Mouse (Mus musculus) hindbrain, embryonic 16.5 days (tissue): ENCODE data around the gene Kank3. TPM values are rescaled to one million over a fixed set of nuclear protein-coding genes. Genes with fewer than 3 reads are reported as not detected.
A peak's percentile ranks its signal among the peaks of the same experiment; 100 is the strongest.

Experiments used
- ATAC-seq: fragments of 200-750 bp; cut with Nextera tagmentation; 2 replicates; pipeline ENCODE4 v1.8.0; 2017; ENCODE audit warnings: moderate TSS enrichment, moderate library complexity
- H3K27ac ChIP-seq: fragments of 300-500 bp; sonication (generic); 2 replicates; pipeline ENCODE4 v1.5.1; 2014; ENCODE audit warnings: low read depth, mild to moderate bottlenecking, control low read depth, low read length, moderate library complexity
- H3K27me3 ChIP-seq: fragments of 300-500 bp; sonication (generic); replicated peaks from 2 replicates; pipeline ENCODE4 v1.6.1; 2014; ENCODE audit warnings: low read length; ENCODE audit not compliant: control insufficient read depth, insufficient read depth
- H3K36me3 ChIP-seq: fragments of 300-500 bp; sonication (generic); 2 replicates; pipeline ENCODE4 v1.6.1; 2014; ENCODE audit warnings: mild to moderate bottlenecking, low read length, moderate library complexity, mixed read lengths; ENCODE audit not compliant: control insufficient read depth, insufficient read depth
- H3K4me1 ChIP-seq: fragments of 300-500 bp; sonication (generic); 2 replicates; pipeline ENCODE4 v1.6.1; 2014; ENCODE audit warnings: low read depth, low read length; ENCODE audit not compliant: control insufficient read depth, insufficient read depth
- H3K4me2 ChIP-seq: fragments of 300-500 bp; sonication (generic); 2 replicates; pipeline ENCODE4 v1.6.1; 2014; ENCODE audit warnings: mild to moderate bottlenecking, low read length, control low read depth, moderate library complexity
- H3K4me3 ChIP-seq: fragments of 300-500 bp; sonication (generic); 2 replicates; pipeline ENCODE4 v1.5.1; 2014; ENCODE audit warnings: mild to moderate bottlenecking, low read length, control low read depth, moderate library complexity
- H3K9ac ChIP-seq: fragments of 300-500 bp; sonication (generic); 2 replicates; pipeline ENCODE4 v1.6.1; 2014; ENCODE audit warnings: low read depth, mild to moderate bottlenecking, control low read depth, low read length, moderate library complexity
- H3K9me3 ChIP-seq: fragments of 300-500 bp; sonication (generic); 2 replicates; pipeline ENCODE4 v1.6.1; 2014; ENCODE audit warnings: mild to moderate bottlenecking, low read length, moderate library complexity; ENCODE audit not compliant: control insufficient read depth
- WGBS: fragments of 180-500 bp; shearing (Covaris S2); extraction: QIAGEN DNeasy Blood & Tissue Kit; methylation state at CpG from one replicate; pipeline ENCODE4 v1.1.7; 2014; 5-methylcytosine and 5-hydroxymethylcytosine counted together
- polyA plus RNA-seq: library from polyadenylated mRNA; unstranded; fragments of >200 nt; fragmentation: Nextera tagmentation; extraction: Ambion mirVana; gene quantifications from 2 replicates; pipeline ENCODE4 v1.2.1, GENCODE M21; 2015

Gene Kank3
- polyA plus RNA-seq, 1 experiment from 2014 or later: 46.6 TPM

DNA sequence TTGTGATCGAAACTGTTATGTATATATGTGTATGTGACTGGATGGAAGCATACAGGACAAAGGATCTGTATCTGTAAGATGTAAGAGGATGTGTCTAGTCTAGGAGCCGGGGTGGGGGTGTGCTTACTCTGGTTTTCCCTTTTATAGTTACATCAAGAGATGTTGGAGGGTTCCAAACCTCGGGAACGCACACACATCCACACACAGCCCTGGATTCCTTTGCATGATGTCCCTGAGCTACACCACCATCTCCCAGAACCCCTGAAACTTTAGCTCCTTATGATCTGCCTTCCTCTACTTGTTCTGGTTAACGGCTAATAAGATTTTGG is 30.4 kb upstream of the Kank3 start:
- Histone ChIP-seq H3K36me3 (no peaks in the 10 kb centered on the region), H3K9me3 (no peaks in the 10 kb centered on the region), H3K4me1 (peaks cover 16% of the 10 kb centered on the region), H3K4me3 (no peak overlapping the region), H3K27me3 (no peaks in the 10 kb centered on the region), H3K9ac (no peak overlapping the region), H3K27ac (peak overlapping the region; percentile 14), H3K4me2 (peak overlapping the region; percentile 41)
- WGBS: 88% methylated on average over 5 of the region's 5 CpGs
- ATAC-seq: no peak

DNA sequence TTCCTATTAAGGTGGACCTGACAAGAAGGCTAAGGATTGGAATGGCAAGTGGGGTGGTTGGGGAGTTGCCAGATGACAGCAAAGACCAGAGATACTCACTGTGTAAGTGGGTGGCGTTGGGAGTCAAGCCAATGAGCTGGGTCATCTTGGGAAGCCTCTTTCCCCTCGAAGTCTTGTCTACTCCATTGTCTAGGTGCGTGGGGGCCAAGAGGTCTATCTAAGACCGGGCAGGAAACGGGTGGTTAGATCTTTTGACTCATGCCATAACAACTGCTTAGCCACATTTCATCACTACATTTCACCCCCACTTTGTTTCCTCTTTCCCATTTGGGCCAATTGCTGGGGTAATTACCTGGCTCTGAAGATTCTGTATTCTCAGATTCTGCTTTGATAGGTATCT is 29.9 kb upstream of the Kank3 start:
- Histone ChIP-seq H3K4me3 (peak overlapping the region; percentile 45), H3K27ac (peak overlapping the region; percentile 18), H3K9ac (no peak overlapping the region), H3K4me2 (peak overlapping the region; percentile 76), H3K27me3 (no peaks in the 10 kb centered on the region), H3K36me3 (no peaks in the 10 kb centered on the region), H3K9me3 (no peaks in the 10 kb centered on the region), H3K4me1 (peaks cover 16% of the 10 kb centered on the region)
- 80% methylated on average over 5 of the region's 5 CpGs for WGBS
- ATAC-seq: no peak

DNA sequence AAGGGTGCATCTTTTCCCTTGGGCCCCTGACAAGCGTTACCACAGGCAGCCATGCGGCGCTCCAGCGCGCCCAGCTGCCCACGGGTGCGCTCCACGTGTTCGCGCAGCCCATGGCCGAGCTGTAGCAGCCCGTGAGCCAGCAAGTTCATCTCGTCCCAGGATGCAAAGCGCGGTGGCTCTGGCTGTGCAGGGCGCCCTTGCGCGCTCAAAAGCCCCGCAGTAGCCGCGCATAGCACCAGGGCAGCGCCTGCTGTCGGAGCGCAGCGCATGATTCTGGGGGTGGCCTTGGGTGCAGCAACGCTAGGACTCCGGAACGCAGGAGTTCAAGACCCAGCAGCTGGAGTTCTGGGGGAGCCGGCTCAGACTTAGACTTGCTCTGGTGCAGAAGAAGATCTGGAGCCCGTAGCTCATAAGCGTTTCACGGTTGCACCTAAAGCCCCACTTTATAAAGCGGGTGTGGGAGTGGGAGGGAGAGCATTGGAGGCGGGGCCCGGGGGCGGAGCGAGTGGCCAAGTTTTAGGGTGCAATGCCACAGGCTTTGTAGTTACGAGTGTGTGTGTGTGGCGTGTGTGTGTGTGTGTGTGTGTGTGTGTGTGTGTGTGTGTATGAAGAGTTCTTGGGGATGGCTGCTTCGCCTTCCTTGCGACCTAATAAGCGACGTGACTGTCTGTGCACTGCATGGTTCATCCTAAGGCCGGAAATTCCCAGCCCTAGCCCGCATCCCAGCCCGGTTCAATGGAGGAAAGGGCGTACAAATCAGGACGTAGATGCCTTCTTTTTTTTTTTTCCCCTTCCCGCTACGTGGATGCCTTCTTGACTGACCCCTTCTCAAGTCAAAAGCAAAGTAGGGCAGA is 29.0 kb upstream of the Kank3 start, which contains the start of gene Angptl4:
Gene Angptl4 (minus strand): TSS at position 707 of the 854 bp plus-strand sequence.
- peak within 1 kb of the TSS; percentile 76 for H3K4me2 ChIP-seq
- H3K27ac ChIP-seq: peak within 1 kb of the TSS; percentile 52
- no peaks in the 10 kb centered on the region for H3K9me3 ChIP-seq
- H3K9ac ChIP-seq: peak within 1 kb of the TSS; percentile 61
- 1% methylated on average over 47 of the region's 50 CpGs for WGBS
- no peaks in the 10 kb centered on the region for H3K36me3 ChIP-seq
- peak; percentile 87 for ATAC-seq
- peaks cover 16% of the 10 kb centered on the region for H3K4me1 ChIP-seq
- peak within 1 kb of the TSS; percentile 45 for H3K4me3 ChIP-seq
- no peaks in the 10 kb centered on the region for H3K27me3 ChIP-seq

DNA sequence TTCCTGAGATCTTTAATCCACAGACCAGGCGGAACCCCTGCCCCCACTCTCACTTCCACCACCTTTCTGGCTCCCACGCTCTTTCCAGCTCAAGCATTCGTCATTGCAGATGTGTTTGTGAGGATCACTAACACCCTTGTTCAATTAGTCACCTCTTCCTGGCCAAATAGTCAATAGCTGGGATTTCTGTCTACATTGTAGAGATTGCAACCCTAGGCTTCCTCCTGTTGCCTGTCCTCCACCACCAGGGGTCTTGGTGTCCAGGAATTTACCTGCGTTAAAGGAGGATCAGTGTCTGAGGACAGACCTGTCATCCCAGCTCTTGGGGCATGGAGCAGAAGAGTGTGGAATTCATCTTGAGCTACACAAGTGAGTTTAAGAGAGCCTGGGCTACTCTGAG is 28.3 kb upstream of the Kank3 start:
- H3K4me1 ChIP-seq: peaks cover 16% of the 10 kb centered on the region
- H3K27ac ChIP-seq: peak overlapping the region; percentile 52; the same call in 1 of the 2 replicates
- 45% methylated on average over 4 of the region's 4 CpGs for WGBS
- H3K4me3 ChIP-seq: peak overlapping the region; percentile 45; the same call in 1 of the 2 replicates
- no peaks in the 10 kb centered on the region for H3K36me3 ChIP-seq
- no peak for ATAC-seq
- no peaks in the 10 kb centered on the region for H3K27me3 ChIP-seq
- no peaks in the 10 kb centered on the region for H3K9me3 ChIP-seq
- peak overlapping the region; percentile 61; the same call in 1 of the 2 replicates for H3K9ac ChIP-seq
- peak overlapping the region; percentile 76 for H3K4me2 ChIP-seq

- peaks cover 14% of the 10 kb centered on the region for H3K4me1 ChIP-seq
- no peak overlapping the region for H3K4me3 ChIP-seq
- H3K36me3 ChIP-seq: no peaks in the 10 kb centered on the region
- no peak overlapping the region for H3K27ac ChIP-seq
- ATAC-seq: no peak
- no peaks in the 10 kb centered on the region for H3K9me3 ChIP-seq
- no peak overlapping the region for H3K9ac ChIP-seq
- no peaks in the 10 kb centered on the region for H3K27me3 ChIP-seq
- H3K4me2 ChIP-seq: no peak overlapping the region
Measured at GRCm38 (mm10) chr17:33783408-33783807, 26.9 kb upstream of the Kank3 start.

DNA sequence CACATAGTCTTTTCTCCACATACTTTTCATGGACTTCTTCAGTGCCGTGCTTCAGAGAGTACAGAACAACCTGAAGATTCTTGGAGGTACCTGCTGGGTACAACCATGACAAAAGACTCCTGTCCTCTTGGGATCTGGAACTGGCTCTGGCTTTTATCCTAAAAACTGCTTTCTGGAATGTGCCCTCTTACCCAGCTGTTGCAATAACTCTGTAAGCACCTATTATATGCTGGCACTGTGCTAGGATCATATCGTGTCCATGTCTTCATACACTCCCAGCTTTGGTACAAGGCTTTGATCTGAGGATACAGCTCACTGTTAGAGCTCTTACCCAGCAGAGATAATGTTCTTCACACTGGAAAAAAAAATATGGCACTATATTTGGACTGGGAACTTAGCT is 25.4 kb upstream of the Kank3 start:
- no peak overlapping the region for H3K27ac ChIP-seq
- no peak for ATAC-seq
- H3K36me3 ChIP-seq: no peaks in the 10 kb centered on the region
- no peak overlapping the region for H3K9ac ChIP-seq
- no peaks in the 10 kb centered on the region for H3K9me3 ChIP-seq
- peaks cover 9% of the 10 kb centered on the region for H3K4me1 ChIP-seq
- 87% methylated on average over 2 of the region's 2 CpGs for WGBS
- H3K27me3 ChIP-seq: no peaks in the 10 kb centered on the region
- H3K4me2 ChIP-seq: no peak overlapping the region
- no peak overlapping the region for H3K4me3 ChIP-seq

- no peak overlapping the region for H3K9ac ChIP-seq
- H3K27ac ChIP-seq: no peak overlapping the region
- 83% methylated on average over 18 of the region's 18 CpGs for WGBS
- H3K4me1 ChIP-seq: peaks cover 5% of the 10 kb centered on the region
- no peaks in the 10 kb centered on the region for H3K36me3 ChIP-seq
- H3K4me2 ChIP-seq: no peak overlapping the region
- no peak overlapping the region for H3K4me3 ChIP-seq
- H3K9me3 ChIP-seq: no peaks in the 10 kb centered on the region
- ATAC-seq: no peak
- no peaks in the 10 kb centered on the region for H3K27me3 ChIP-seq
Measured at GRCm38 (mm10) chr17:33786375-33786774, 23.9 kb upstream of the Kank3 start.

DNA sequence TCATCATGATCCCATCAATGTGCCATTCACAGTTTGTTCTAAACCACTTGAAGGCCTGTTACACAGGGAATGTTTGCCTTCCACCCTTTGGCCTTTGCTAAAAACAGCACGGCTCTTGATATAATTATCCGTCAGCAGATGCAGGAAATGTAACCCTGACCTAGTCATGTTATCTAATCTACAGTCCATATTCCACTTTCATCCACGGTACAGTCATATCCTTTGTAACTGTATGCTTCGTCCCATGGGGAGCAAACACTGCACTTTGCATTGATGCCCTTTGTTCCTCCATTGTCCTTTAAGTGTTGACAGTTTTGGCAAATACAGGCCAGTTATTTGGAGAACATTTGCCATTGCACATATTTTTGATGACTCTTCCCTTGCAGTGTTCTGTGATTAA is 21.6 kb upstream of the Kank3 start:
- no peaks in the 10 kb centered on the region for H3K4me1 ChIP-seq
- no peak overlapping the region for H3K4me3 ChIP-seq
- no peaks in the 10 kb centered on the region for H3K27me3 ChIP-seq
- no peak overlapping the region for H3K27ac ChIP-seq
- 82% methylated on average over 4 of the region's 4 CpGs for WGBS
- no peak overlapping the region for H3K4me2 ChIP-seq
- H3K9ac ChIP-seq: no peak overlapping the region
- no peaks in the 10 kb centered on the region for H3K9me3 ChIP-seq
- ATAC-seq: no peak
- no peaks in the 10 kb centered on the region for H3K36me3 ChIP-seq

GRCm38 (mm10) chr17:33798306-33798705 is 12.0 kb upstream of the Kank3 start:
- H3K9me3 ChIP-seq: no peaks in the 10 kb centered on the region
- no peak overlapping the region for H3K4me3 ChIP-seq
- WGBS: 53% methylated on average over 3 of the region's 3 CpGs
- no peaks in the 10 kb centered on the region for H3K27me3 ChIP-seq
- H3K4me1 ChIP-seq: no peaks in the 10 kb centered on the region
- H3K27ac ChIP-seq: no peak overlapping the region
- no peak for ATAC-seq
- no peak overlapping the region for H3K4me2 ChIP-seq
- H3K9ac ChIP-seq: no peak overlapping the region
- H3K36me3 ChIP-seq: no peaks in the 10 kb centered on the region
